Mouse (Mus musculus): ENCODE results near the gene Gga1.
A peak's percentile ranks its signal among the peaks of the same experiment; 100 is the strongest.

Gene Gga1

DNA sequence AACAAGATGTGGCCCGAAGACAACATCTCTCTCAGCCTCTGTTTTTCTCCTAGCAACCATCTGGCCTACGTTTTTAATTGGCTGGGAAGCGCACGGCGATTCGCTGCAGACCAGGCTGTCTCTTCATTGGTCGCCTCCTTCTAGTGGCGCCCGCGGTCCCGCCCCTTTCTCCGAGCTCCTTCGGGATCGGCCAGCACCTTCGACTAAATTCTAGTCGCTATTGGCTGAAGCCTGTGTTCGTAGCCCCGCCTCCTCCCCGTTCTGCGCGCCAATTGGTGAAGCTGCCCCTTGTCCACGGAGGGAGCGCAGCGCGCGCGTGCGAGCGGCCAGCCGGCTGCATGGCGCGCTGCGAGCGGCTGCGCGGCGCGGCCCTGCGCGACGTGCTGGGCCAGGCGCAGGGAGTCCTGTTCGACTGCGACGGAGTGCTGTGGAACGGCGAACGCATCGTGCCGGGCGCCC is 36.7 kb downstream of the Gga1 start, which contains the start of gene Pdxp:
Gene Pdxp, plus strand, starts transcription at position 288 of the 459 bp plus-strand sequence.
- peak; percentile 95 for DNase-seq (ENCODE audit: low read depth)

DNA sequence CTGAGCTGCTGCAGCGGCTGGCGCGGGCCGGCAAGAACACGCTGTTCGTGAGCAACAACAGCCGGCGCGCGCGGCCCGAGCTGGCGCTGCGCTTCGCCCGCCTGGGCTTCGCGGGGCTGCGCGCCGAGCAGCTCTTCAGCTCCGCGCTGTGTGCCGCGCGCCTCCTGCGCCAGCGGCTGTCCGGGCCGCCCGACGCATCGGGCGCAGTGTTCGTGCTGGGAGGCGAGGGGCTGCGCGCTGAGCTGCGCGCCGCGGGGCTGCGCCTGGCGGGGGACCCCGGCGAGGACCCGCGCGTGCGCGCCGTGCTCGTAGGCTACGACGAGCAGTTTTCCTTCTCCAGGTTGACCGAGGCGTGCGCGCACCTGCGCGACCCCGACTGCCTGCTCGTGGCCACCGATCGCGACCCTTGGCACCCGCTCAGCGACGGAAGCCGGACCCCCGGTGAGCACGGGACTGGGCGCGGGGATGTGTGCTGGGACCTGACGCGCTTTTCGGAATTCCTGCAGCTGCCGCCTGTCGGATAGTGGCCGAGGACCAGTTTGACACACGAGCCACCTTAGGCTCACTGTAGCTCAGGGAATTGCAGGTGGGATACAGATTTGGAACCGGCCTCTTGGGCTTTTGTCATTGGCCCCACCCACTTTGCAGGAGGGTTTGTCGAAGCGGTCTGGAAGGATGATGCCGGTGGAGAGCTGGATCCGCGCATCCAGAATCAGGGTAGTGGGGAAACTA is 37.3 kb downstream of the Gga1 start:
- no peak for DNase-seq (ENCODE audit: low read depth)

- DNase-seq (ENCODE audit: low read depth) = no peak
These were observed 38.1 kb downstream of the Gga1 start for GRCm38 (mm10) chr15:78914823-78915659.

DNA sequence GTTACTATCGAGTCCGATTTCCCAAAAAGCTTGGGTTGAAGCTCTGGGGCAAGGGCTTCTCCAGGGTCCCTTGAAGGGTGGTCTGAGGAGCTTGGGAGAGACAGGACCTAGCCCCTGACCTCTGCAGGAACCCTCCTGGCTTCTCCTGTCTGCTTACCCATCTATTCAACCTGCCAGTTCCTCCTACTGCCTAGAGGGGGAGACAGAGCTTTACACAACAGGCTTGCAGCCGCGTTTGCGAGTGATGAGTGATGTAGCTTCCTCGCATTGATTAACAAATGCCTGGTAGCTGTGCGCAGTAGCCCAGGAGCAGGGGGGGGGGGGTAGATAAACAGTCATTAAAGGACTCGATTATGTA is 38.6 kb downstream of the Gga1 start:
- DNase-seq (ENCODE audit: low read depth) = no peak

DNA sequence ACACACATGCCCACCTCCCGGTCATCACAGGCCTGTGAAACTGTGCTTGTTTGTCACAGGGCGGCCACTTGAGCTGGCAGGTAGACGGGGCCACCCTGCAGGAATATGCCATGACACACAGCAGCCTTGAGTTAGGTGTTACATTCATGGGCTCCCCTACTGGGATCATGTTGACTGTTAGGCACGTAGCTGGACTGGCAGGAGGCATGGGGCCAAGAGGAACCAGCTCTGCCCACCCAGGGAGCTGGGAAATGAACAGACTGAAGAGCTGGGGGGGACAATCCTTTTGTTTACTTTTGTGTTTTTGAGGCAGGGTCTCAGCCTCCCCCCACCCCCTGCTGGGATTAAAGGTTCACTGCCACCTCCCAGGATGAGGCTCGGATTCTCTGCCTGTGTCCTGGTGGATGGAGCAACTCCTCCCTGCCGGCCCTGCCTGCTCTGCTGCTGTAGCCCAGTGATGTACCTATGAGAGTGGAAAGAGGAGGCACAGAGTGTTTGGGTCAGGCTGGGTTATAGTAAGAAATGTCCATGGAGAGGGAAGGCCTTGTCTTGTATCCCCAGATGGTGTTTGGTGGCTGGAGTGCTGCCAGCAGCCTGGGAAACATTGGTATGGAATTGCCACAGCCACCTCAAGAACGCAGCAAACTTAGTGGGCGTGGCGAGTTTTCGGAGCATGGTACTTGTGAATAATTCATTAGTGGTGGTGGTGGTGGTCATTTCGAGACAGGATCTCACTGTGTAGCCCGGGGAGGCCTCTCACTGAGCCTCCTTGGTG is 39.2 kb downstream of the Gga1 start:
- no peak for DNase-seq (ENCODE audit: low read depth)

DNA sequence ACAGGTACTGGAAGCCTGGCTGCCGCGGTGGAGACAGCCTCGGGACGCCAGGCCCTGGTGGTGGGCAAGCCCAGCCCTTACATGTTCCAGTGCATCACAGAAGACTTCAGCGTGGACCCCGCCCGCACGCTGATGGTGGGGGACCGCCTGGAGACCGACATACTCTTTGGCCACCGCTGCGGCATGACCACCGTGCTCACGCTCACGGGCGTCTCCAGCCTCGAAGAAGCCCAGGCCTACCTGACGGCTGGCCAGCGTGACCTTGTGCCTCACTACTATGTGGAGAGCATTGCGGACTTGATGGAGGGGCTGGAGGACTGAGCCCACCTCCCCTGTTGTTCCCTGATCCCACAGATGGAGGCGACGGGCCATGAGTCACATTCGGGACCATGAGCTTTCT is 41.1 kb downstream of the Gga1 start:
- no peak for DNase-seq (ENCODE audit: low read depth)

DNA sequence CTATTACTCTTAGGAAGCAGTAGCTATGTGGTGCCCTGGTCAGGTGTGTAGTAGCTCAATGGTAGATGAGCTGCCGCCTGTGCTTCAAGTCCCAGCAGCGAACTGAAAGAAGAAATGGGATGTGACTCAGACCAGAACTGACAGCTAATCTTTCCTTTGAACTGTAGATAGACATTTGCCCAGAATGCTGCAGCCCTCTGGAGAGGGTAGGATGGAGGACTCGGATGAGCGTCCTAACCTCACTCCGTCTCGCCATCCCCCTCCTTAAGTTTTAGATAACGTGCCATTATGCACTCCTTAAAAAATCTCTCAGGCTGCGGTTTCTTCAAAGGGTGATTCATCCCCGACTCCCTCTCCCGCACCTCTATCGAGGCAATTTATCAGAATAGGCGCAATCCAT is 42.9 kb downstream of the Gga1 start:
- DNase-seq (ENCODE audit: low read depth) = no peak

DNA sequence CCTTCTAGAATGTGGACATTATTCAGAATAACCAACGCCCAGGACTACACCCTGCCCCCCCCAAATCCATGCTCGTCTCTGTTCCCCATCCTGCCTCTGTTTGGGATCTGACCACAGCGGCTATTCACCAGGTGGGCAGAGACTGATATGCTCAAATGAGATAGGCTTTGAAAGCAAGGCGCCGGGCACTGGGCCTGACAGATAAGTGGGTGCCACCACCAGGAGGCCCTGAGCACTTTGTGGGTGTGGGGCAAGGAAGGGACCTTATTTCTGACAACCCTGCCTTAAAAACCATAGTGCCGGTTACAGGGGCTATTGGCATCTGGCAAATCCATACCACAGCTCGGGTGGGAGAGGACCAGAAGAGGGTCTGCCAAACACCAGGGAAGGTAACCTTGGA is 45.7 kb downstream of the Gga1 start:
- DNase-seq (ENCODE audit: low read depth) = no peak

DNA sequence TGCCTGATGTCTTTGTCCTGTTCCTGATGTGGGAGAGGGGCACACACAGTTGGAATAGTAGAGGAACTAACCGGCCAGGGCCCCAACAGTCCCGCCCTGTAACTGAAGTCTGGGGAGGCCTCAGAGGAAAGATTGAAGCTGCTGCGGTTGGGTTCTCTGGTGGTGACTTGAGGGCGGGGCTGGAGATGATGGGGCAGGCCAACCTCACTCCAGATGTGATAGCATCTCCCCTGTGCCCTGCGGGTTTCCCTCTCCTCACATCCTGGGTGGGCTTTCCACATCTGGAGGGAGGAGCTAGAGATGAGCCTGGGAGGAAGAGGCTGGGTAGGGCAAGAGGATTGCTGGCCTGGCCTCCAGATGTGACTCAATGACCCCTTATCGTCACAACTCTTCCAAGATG is 46.6 kb downstream of the Gga1 start:
- DNase-seq (ENCODE audit: low read depth) = no peak

DNA sequence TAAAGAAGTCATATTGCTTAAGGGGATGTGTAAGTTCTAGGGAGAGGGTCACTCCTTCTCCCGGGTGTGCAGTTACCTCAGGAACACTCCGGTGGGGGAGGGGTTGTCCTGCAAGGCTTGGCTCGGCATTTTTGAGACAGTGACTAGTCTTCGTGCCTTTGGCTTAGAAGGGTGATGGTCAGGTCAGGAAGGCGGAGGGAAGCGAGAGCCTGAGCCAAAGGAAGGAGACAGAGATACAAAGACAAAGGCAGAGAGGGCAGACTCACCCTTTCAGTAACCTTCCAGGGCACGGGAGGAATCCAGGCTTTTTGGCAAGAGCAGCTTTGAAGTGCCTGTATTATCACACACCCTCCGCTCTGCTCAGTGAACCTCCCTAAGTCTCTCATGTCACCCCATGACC is 48.1 kb downstream of the Gga1 start:
- no peak for DNase-seq (ENCODE audit: low read depth)

DNA sequence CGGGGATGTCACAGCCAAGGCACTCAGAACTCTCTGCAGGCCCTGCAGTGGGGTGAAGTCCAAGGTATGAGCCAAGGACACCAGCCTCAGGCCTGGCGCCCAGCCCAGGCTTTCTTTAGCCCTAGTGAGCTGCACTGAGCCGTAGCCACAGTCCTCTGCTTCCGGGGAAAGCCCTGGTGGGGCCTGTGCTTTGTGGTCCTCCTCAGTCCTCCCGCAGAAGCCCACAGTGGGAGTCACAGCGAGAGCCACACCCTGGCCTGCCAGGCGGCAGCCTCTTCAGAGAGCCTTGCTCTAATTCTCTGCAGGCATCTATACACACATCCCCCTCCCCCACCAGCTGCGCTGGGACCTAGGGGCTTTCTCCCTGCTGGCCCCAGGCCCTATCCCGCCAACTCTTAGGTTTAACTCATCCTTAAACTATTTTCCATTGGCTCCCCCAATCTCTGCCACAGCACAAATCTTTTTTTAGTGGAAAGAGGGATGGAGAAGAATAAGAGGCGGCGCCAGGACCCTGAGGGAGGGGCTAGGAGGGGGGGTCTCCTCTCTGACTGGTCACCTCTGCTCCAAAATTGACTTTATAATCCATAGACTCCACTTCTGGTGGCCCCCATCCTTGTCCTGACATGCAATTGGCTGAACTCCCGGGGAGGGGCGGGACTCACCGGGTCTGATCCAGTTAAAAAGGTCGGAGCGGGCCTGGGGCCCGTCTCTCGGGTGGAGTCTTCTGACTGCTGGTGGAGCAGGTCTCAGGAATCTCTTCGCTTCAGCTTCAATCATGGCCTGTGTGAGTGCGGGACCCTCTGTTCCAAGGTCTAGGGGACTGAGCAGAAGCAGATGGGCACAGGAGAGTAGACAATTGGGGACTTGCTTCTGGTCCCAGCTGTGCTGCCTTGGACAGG is 49.3 kb downstream of the Gga1 start, which contains the start of gene Lgals1:
Gene Lgals1, plus strand, starts transcription at position 705 of the 899 bp plus-strand sequence.
- DNase-seq (ENCODE audit: low read depth) = peak; percentile 83

- no peak for DNase-seq (ENCODE audit: low read depth)
These were observed 50.2 kb downstream of the Gga1 start for GRCm38 (mm10) chr15:78927021-78927787.

- DNase-seq (ENCODE audit: low read depth) = peak; percentile 92
These were observed 50.9 kb downstream of the Gga1 start for GRCm38 (mm10) chr15:78927788-78928457.

DNA sequence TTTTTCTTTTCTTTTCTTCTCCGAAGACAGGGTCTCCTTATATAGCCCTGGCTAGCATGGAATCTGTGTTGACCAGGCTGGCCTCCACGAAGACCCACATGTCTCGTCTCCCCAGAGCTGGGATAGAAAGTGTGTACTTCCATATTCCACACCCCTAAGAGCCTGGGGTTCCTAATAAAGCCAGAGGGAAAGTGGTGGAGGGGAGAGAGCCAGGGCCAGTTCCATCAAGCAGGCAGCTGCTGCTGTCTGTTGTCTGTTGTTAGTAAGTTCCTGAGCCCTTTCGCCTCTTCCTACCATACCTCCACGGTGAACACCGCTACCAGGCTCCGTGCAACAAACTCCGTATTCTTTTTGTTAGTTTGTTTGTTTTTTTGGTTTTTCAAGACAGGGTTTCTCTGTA is 51.5 kb downstream of the Gga1 start:
- no peak for DNase-seq (ENCODE audit: low read depth)

GRCm38 (mm10) chr15:78930192-78930706 is 53.3 kb downstream of the Gga1 start:
- DNase-seq (ENCODE audit: low read depth) = no peak

DNA sequence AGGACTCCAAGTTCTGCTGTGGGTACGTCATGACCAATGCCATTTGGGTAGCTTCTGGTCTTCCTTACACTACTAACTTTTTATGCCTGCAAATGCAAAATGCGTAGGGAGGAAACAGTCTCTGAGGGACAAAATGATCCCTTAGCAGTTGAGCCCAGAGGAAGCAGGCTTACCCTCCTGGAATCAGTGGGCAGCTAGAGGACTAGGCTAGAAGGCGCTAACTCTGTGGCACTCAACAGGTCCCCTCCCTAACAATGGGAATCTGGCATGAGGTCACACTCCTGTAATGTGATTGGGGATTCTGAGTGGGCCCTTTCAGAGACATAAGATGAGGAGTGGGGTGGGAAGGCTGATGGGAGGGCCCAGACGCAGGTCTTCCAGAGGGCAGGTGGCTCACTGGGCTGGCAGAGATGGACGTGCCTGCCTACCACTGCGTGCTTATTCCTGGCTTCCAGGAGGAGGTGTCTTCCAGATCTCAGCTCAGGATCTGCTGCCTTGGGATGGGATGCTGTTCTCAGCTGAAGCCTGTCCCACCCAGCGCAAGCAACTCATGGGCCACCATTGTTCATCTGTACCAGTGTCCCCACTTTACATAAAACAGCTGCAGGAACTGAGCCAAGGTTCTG is 53.9 kb downstream of the Gga1 start:
- no peak for DNase-seq (ENCODE audit: low read depth)

DNA sequence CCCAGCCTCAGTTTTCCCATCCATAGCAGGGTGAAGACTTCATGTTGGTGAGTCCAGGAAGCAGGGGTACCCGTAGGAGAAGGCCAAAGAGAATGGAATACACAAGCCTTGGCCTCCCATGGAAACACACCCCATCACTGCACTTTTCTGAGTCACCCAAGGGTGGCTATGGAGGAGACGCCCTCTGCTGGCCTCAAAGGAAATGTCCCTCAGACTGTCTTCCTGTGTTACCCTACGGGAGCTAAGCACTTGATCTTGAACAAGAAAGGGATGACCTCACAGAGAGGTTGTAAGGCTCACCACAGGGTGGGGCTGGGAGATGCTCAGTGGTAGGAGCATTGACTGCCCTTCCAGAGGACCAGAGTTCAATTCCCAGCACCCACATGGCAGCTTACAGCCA is 54.6 kb downstream of the Gga1 start:
- no peak for DNase-seq (ENCODE audit: low read depth)

- peak; percentile 74 for DNase-seq (ENCODE audit: low read depth)
These were observed 57.9 kb downstream of the Gga1 start, which contains the start of gene Nol12 for GRCm38 (mm10) chr15:78934784-78935320. Nol12 (plus strand) TSS chr15:78934933.

GRCm38 (mm10) chr15:78936403-78936802 is 59.4 kb downstream of the Gga1 start:
- DNase-seq (ENCODE audit: low read depth) = no peak

Measured in fibroblast of lung, adult 2 months (primary cell).